Mouse (Mus musculus) urinary bladder, postnatal 4 days (tissue): ENCODE measurements at regions not wholly inside any gene's neighbourhood (a gene's known extent, or its start where the extent isn't known, plus 50 kb on each side); places are given as distances from the start of the nearest gene placed in this dataset.

Experiments
- DNase-seq, 2 experiments: peaks; one replicate each; pipeline ENCODE4 v3.0.0; 2021 to 2022; ENCODE audit warnings: low spot score in 2 of 2

DNA sequence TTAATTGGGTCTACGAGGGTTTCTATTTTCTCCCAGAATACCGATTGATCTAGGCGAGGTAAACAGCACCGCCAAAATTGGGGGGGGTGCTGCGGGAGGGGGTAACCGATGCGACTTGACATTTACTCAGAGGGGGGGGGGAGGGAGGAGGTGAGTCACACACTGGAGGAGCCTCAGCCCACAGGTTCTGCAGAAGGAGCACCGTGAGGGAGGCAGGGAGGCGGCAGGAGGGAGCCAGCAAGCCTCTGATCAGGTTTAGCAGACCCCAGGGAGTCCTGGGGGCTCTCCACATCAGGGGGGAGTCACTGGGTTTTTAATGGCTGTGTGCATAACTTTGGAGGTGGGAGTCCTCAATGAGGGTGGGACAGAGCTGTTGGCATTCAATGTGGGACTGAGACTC, 51.3 kb upstream of the Ier5l start:
- no peak for DNase-seq

- no peak for DNase-seq
Observed at GRCm38 (mm10) chr2:30525831-30526230, 51.8 kb upstream of the Ier5l start.

DNA sequence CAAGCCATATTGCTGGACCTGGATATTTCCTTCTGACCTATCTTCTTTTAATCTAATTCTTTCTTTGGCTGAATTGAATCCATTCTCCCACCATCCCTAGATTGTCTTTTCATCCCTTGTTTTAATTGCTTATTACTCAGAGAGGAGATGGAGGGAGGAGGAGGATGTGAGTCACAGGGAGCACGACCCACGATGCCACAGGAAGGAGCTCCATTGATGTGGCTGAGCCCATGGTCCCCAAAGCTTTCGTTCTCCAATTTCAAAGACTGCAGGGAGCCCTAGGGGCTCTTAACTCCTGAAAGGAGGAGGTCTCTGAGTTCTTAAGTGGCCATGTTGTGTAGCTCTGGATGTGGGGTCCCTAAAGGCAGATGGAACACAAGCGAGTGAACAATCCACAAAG, 53.5 kb upstream of the Ier5l start:
- DNase-seq: no peak

DNA sequence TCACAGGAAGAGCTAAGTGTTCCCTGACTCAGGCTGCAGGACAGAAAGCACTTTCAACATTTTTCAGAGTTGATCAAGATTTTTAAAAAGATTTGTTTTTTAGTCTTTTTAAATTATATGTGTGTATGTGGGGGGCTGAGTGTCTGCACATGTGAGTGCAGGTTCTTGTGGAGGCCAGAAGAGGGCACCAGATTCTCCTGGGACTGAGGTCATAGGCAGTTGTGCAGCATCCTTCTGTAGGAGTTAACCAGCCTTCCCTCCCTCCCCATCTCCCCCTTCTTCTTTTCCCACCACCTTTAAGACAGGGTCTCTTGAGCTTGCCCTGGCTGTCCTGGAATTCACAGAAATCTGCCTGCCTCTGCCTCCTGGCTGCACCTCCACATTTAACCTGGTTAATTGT, 58.9 kb upstream of the Ier5l start:
- DNase-seq: no peak

- DNase-seq: no peak
Observed at GRCm38 (mm10) chr2:30533367-30533766, 59.3 kb upstream of the Ier5l start.

- no peak for DNase-seq
Observed at GRCm38 (mm10) chr2:30534485-30534884, 60.4 kb upstream of the Cstad start.

GRCm38 (mm10) chr2:30539305-30539704, 55.5 kb upstream of the Cstad start:
- no peak for DNase-seq

GRCm38 (mm10) chr2:30541541-30541940, 53.3 kb upstream of the Cstad start:
- no peak for DNase-seq

DNA sequence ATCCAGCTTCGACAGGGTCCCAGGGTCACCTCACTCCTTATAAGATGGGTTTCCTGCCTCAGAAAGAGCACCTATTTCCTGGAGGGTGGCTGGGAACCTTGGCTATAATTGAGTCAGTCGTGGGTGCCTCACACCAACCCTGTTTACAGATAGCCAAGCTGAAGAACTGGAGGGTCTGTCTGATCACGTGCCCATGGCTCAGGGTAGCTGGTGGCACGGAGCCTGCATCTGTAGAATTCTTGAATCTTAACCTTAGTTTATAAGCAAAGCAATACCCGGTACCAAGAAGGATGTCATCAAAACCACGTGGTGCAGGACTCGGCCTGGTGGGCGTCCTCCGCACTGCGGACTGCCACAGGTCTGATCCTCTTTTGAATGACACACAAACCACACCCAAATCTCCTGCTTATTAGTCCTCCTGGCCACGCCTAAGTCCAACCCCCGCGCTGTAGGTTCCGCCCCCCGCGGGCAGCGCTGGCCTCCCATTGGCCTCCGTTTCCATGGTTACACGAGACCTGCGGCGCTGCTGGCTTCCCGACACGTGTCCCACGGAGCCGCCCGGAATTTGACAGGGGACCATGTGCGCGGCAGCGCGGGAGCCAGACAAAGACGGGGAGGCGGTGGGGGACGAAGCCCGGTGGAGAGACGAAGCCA, 49.9 kb upstream of the Cstad start:
- peak; percentile 86 for DNase-seq
